Mouse (Mus musculus) heart, adult 2 months (tissue): ENCODE measurements around the gene Wnt11.

ENCODE experiments used
- CTCF ChIP-seq: fragments of 200-600 bp; IDR thresholded peaks from 2 replicates; pipeline ENCODE4 v1.8.1; 2022; ENCODE audit warnings: antibody characterized with exemption, mild to moderate bottlenecking, moderate library complexity
- EP300 ChIP-seq: fragments of 200-500 bp; IDR thresholded peaks from 2 replicates; pipeline ENCODE4 v1.6.1; 2011; ENCODE audit warnings: low read depth, low read length, control low read depth; ENCODE audit not compliant: insufficient read depth
- POLR2A ChIP-seq: fragments of 200-500 bp; IDR thresholded peaks from 2 replicates; pipeline ENCODE4 v1.6.1; 2011; ENCODE audit warnings: mild to moderate bottlenecking, low read depth, low read length, control low read depth; ENCODE audit not compliant: insufficient read depth

DNA sequence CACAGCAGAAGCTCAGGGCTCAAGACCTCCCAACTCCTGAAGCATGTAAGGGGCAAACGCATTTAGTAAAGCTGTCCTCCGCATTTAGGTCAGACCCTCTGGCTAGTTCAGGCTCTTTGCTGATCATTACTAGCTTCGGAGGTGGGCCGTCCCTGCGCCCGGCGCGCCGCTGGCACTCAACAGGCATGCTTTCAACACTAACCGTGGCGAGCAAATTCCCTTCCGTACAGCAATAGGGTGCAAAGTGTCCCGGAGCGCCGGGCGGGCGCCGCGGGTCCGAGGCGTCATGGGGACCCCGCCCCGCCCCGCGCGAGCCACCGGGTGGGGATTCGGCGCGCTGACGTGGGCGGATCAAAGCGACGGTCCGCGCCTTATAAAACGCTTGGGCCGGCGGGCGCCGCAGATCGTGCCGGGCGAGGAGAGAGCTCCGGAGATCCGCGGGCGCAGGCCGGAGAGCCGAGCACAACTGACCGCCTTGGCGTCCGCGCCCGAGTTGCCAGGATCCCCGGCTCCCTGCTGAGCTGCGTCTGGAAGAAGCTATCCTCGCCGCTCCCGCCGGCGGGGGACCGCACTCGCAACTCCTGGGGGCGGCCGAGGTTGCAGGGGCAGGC lies at the start of gene Wnt11:
- no peak for TF ChIP-seq EP300
- TF ChIP-seq CTCF, result no peak
- peak; percentile 30; the same call in 1 of the 2 replicates for TF ChIP-seq POLR2A
